Mouse (Mus musculus) CH12.LX (cell line): ENCODE results near the gene Ly6g. TPM values are rescaled to one million over a fixed set of nuclear protein-coding genes. Genes with fewer than 3 reads are reported as not detected.
A peak's percentile ranks its signal among the peaks of the same experiment; 100 is the strongest.
"Not testable (repeated sequence)": the region's sequence is repeated elsewhere in the genome, so short reads cannot be mapped to it uniquely, and the experiment has no call there.

Source experiments
- DNase-seq: peaks from one replicate; pipeline ENCODE4 v3.0.0-alpha.2; 2013; ENCODE audit errors: extremely low read depth
- H3K27ac ChIP-seq: 2 replicates; pipeline ENCODE4 v1.5.1; 2012; ENCODE audit warnings: low read depth, mild to moderate bottlenecking, control low read depth, moderate library complexity; ENCODE audit not compliant: insufficient read depth
- H3K27me3 ChIP-seq: replicated peaks from 2 replicates; pipeline ENCODE3; 2012; ENCODE audit warnings: inconsistent platforms
- H3K36me3 ChIP-seq, 2 experiments: replicated peaks in 1 of 2; 2 replicates each; pipeline versions ENCODE3 to v1.6.1; 2012; ENCODE audit warnings: inconsistent platforms in 1 of 2, low read length in 1 of 2, mild to moderate bottlenecking in 1 of 2, mixed read lengths in 1 of 2, moderate library complexity in 1 of 2; ENCODE audit not compliant: control insufficient read depth in 1 of 2, insufficient read depth in 1 of 2
- H3K4me1 ChIP-seq, 2 experiments: 2 replicates each; pipeline ENCODE4 v1.6.1; 2012; ENCODE audit warnings: inconsistent platforms in 1 of 2, moderate library complexity in 1 of 2; ENCODE audit not compliant: insufficient read depth in 2 of 2, control insufficient read depth in 1 of 2
- H3K4me2 ChIP-seq: 2 replicates; pipeline ENCODE4 v1.6.1; 2012; ENCODE audit warnings: low read depth, mild to moderate bottlenecking, control low read depth; ENCODE audit not compliant: poor library complexity, insufficient read depth, severe bottlenecking
- H3K4me3 ChIP-seq, 3 experiments: fragments of 150-350 bp in 1 of 3; sonication (generic) in 1 of 3; replicated peaks in 1 of 3; 2 replicates each; pipeline versions ENCODE3 to v1.5.1; 2011 to 2012; ENCODE audit warnings: low read depth in 2 of 3, low read length in 2 of 3, mild to moderate bottlenecking in 2 of 3, moderate library complexity in 2 of 3, control low read depth in 1 of 3, improper control_type of control experiment in 1 of 3, inconsistent platforms in 1 of 3, mixed read lengths in 1 of 3; ENCODE audit not compliant: poor library complexity in 1 of 3
- H3K79me2 ChIP-seq: replicated peaks from 2 replicates; pipeline ENCODE4 v1.6.1; 2012; ENCODE audit warnings: mild to moderate bottlenecking, moderate library complexity; ENCODE audit not compliant: control insufficient read depth, poor library complexity, insufficient read depth, severe bottlenecking; ENCODE audit errors: extremely low read depth
- H3K9ac ChIP-seq: 2 replicates; pipeline ENCODE4 v1.6.1; 2012; ENCODE audit warnings: low read depth, mild to moderate bottlenecking, control low read depth, moderate library complexity; ENCODE audit not compliant: insufficient read depth
- H3K9me3 ChIP-seq: replicated peaks from 2 replicates; pipeline ENCODE3; 2012; ENCODE audit warnings: low read length, inconsistent platforms, mixed read lengths
- BHLHE40 ChIP-seq: IDR thresholded peaks from 2 replicates; pipeline ENCODE4 v1.6.1; 2011; ENCODE audit warnings: mild to moderate bottlenecking, low read depth, low read length, improper control_type of control experiment
- CHD1 ChIP-seq: IDR thresholded peaks from 2 replicates; pipeline ENCODE4 v1.6.1; 2012; ENCODE audit warnings: low read depth, low read length, improper control_type of control experiment, inconsistent platforms
- CTCF ChIP-seq, 2 experiments: IDR thresholded peaks in 1 of 2; conservative IDR thresholded peaks in 1 of 2; 2 replicates each; pipeline ENCODE4 v1.5.1; 2011 to 2012; ENCODE audit warnings: low read depth in 2 of 2, low read length in 2 of 2, improper control_type of control experiment in 1 of 2, inconsistent platforms in 1 of 2, mild to moderate bottlenecking in 1 of 2, moderate library complexity in 1 of 2
- ELF1 ChIP-seq: IDR thresholded peaks from 2 replicates; pipeline ENCODE4 v1.6.1; 2014; ENCODE audit warnings: low read depth, mild to moderate bottlenecking, inconsistent platforms, low read length, improper control_type of control experiment
- EP300 ChIP-seq: IDR thresholded peaks from 2 replicates; pipeline ENCODE4 v1.6.1; 2011; ENCODE audit warnings: low read length, improper control_type of control experiment
- IRF4 ChIP-seq: IDR thresholded peaks from 2 replicates; pipeline ENCODE4 v1.6.1; 2014; ENCODE audit warnings: low read depth, mild to moderate bottlenecking, inconsistent platforms, low read length, improper control_type of control experiment
- JUND ChIP-seq: conservative IDR thresholded peaks from 2 replicates; pipeline ENCODE4 v1.6.1; 2011; ENCODE audit warnings: low read depth, low read length, improper control_type of control experiment
- MAFK ChIP-seq: IDR thresholded peaks from 2 replicates; pipeline ENCODE4 v1.6.1; 2011; ENCODE audit warnings: low read length, improper control_type of control experiment; ENCODE audit not compliant: insufficient replicate concordance
- MAX ChIP-seq: IDR thresholded peaks from 2 replicates; pipeline ENCODE4 v1.6.1; 2011; ENCODE audit warnings: low read length, improper control_type of control experiment
- MYC ChIP-seq: IDR thresholded peaks from 2 replicates; pipeline ENCODE4 v1.6.1; 2011; ENCODE audit warnings: low read depth, mild to moderate bottlenecking, improper control_type of control experiment, low read length
- NRF1 ChIP-seq: IDR thresholded peaks from 2 replicates; pipeline ENCODE4 v1.6.1; 2014; ENCODE audit warnings: low read depth, mild to moderate bottlenecking, inconsistent platforms, low read length, improper control_type of control experiment, moderate library complexity
- PAX5 ChIP-seq: IDR thresholded peaks from 2 replicates; pipeline ENCODE4 v1.6.1; 2012; ENCODE audit warnings: low read length, inconsistent platforms, mixed read lengths
- POLR2A ChIP-seq: IDR thresholded peaks from 2 replicates; pipeline ENCODE4 v1.6.1; 2011; ENCODE audit warnings: low read depth, mild to moderate bottlenecking, improper control_type of control experiment, low read length
- POLR2AphosphoS2 ChIP-seq: IDR thresholded peaks from 2 replicates; pipeline ENCODE4 v1.6.1; 2011; ENCODE audit warnings: low read depth, low read length, improper control_type of control experiment
- RAD21 ChIP-seq: IDR thresholded peaks from 2 replicates; pipeline ENCODE4 v1.6.1; 2011; ENCODE audit warnings: low read depth, mild to moderate bottlenecking, low read length, improper control_type of control experiment, moderate library complexity
- RCOR1 ChIP-seq: conservative IDR thresholded peaks from 2 replicates; pipeline ENCODE4 v1.6.1; 2012; ENCODE audit warnings: low read depth, mild to moderate bottlenecking, inconsistent platforms, low read length, improper control_type of control experiment
- SMC3 ChIP-seq: IDR thresholded peaks from 2 replicates; pipeline ENCODE4 v1.6.1; 2011; ENCODE audit warnings: low read depth, low read length, improper control_type of control experiment
- TCF12 ChIP-seq: IDR thresholded peaks from 2 replicates; pipeline ENCODE4 v1.6.1; 2014; ENCODE audit warnings: low read depth, mild to moderate bottlenecking, inconsistent platforms, low read length, improper control_type of control experiment
- USF1 ChIP-seq: IDR thresholded peaks from 2 replicates; pipeline ENCODE4 v1.6.1; 2014; ENCODE audit warnings: low read depth, mild to moderate bottlenecking, inconsistent platforms, low read length, improper control_type of control experiment
- USF2 ChIP-seq: conservative IDR thresholded peaks from 2 replicates; pipeline ENCODE4 v1.6.1; 2011; ENCODE audit warnings: low read depth, low read length, improper control_type of control experiment
- dilution Hi-C: fragments of 300-500 bp; cut with MboI; formaldehyde crosslinking; loops from 2 replicates; pipeline ENCODE4 v1.14.3; 2020; ENCODE audit warnings: low sequenced_read_pairs; ENCODE audit not compliant: extremely low pct_unique_long_range_greater_than_20kb, extremely low pct_ligation_motif_present
- in situ Hi-C: fragments of 300-500 bp; cut with MboI; formaldehyde crosslinking; loops from 3 replicates; pipeline ENCODE4 v1.14.3; 2019; ENCODE audit warnings: low sequenced_read_pairs, low pct_ligation_motif_present, low pct_unique_long_range_greater_than_20kb, mixed read lengths
- polyA plus RNA-seq: library from polyadenylated mRNA; unstranded; fragments of >175 nt; gene quantifications from 2 replicates; pipeline ENCODE4 v1.2.1, GENCODE M21; 2012; ENCODE audit warnings: low read depth; ENCODE audit not compliant: insufficient read length
- total RNA-seq, 2 experiments: library from RNA; depleted of rRNA; stranded (reverse); fragments of 300-350 nt in 1 of 2; fragments of >200 nt in 1 of 2; gene quantifications; 2 replicates each; pipeline ENCODE4 v1.2.3; 2012 to 2014

The Ly6g gene
- total and polyA plus RNA-seq, 3 experiments: 0.17 TPM; not detected in 2

- H3K4me2 ChIP-seq: no peak overlapping the region
- H3K79me2 ChIP-seq: no peaks in the 10 kb centered on the region
- no peak overlapping the region for H3K4me3 ChIP-seq
- peak; percentile 5 for DNase-seq
- in situ Hi-C loops: no loop called here
- dilution Hi-C loops: no loop called here
- H3K4me1 ChIP-seq: peaks cover 0 to 24% of the 10 kb centered on the region in 2 experiments; a peak in 2 of 4 replicates
- no peaks in the 10 kb centered on the region for H3K27me3 ChIP-seq
- H3K36me3 ChIP-seq: no peaks in the 10 kb centered on the region
- no peak overlapping the region for H3K9ac ChIP-seq
- H3K9me3 ChIP-seq: no peaks in the 10 kb centered on the region
- TF ChIP-seq SMC3 (no peak), MAFK (no peak), ELF1 (no peak), USF1 (no peak), IRF4 (no peak)
- H3K27ac ChIP-seq: no peak overlapping the region
Measured at GRCm38 (mm10) chr15:75116525-75116924, 38.5 kb upstream of the Ly6g start.

- H3K27me3 ChIP-seq, H3K36me3 ChIP-seq, dilution Hi-C loops, H3K9me3 ChIP-seq, in situ Hi-C loops, H3K27ac ChIP-seq, H3K4me3 ChIP-seq, DNase-seq, H3K9ac ChIP-seq, H3K4me2 ChIP-seq, H3K79me2 ChIP-seq: not testable (repeated sequence)
- peaks cover 0 to 21% of the 10 kb centered on the region in 2 experiments; a peak in 2 of 4 replicates for H3K4me1 ChIP-seq
Measured at GRCm38 (mm10) chr15:75117481-75117880, 37.6 kb upstream of the Ly6g start.

- dilution Hi-C loops, H3K79me2 ChIP-seq, H3K4me2 ChIP-seq, H3K4me3 ChIP-seq, H3K9ac ChIP-seq, in situ Hi-C loops, H3K27me3 ChIP-seq, H3K27ac ChIP-seq, H3K9me3 ChIP-seq, H3K36me3 ChIP-seq: not testable (repeated sequence)
- peak; percentile 77 for DNase-seq
- peaks cover 0 to 21% of the 10 kb centered on the region in 2 experiments; a peak in 2 of 4 replicates for H3K4me1 ChIP-seq
- TF ChIP-seq CTCF (conservative IDR thresholded peaks at IDR 0.05 in 1 of 2, IDR thresholded peaks at IDR 0.05 in 1 of 2; ENCODE audit: low read depth in 2 of 2, low read length in 2 of 2): peak; percentile 63 to 68
Measured at GRCm38 (mm10) chr15:75118742-75119141, 36.3 kb upstream of the Ly6g start.

GRCm38 (mm10) chr15:75120066-75120465 is 35.0 kb upstream of the Ly6g start:
- in situ Hi-C loops: no loop called here
- no peaks in the 10 kb centered on the region for H3K27me3 ChIP-seq
- no peaks in the 10 kb centered on the region for H3K79me2 ChIP-seq
- peak; percentile 60 for DNase-seq
- H3K4me1 ChIP-seq: peaks cover 0 to 21% of the 10 kb centered on the region in 2 experiments; a peak in 2 of 4 replicates
- no peaks in the 10 kb centered on the region for H3K9me3 ChIP-seq
- no peak overlapping the region for H3K4me3 ChIP-seq
- H3K9ac ChIP-seq: no peak overlapping the region
- dilution Hi-C loops: no loop called here
- H3K27ac ChIP-seq: no peak overlapping the region
- H3K36me3 ChIP-seq: no peaks in the 10 kb centered on the region
- no peak overlapping the region for H3K4me2 ChIP-seq
- TF ChIP-seq EP300 (no peak), SMC3 (peak; percentile 57), POLR2AphosphoS2 (no peak), MAX (peak; percentile 75), USF2 (no peak), CHD1 (no peak), RCOR1 (no peak), TCF12 (no peak), BHLHE40 (0 out of 2 replicates have a peak, but pooled peaks have one; percentile 35), USF1 (peak; percentile 32; the same call in 1 of the 2 replicates), MYC (peak; percentile 90), PAX5 (no peak), CTCF (conservative IDR thresholded peaks at IDR 0.05 in 1 of 2, IDR thresholded peaks at IDR 0.05 in 1 of 2; ENCODE audit: low read depth in 2 of 2, low read length in 2 of 2) (peak; percentile 80 to 91), RAD21 (peak; percentile 56), MAFK (no peak), JUND (no peak), NRF1 (no peak), POLR2A (no peak)
